Mouse (Mus musculus): ENCODE measurements around the gene Gm43738. TPM values are rescaled to one million over a fixed set of nuclear protein-coding genes. Genes with fewer than 3 reads are reported as not detected.
A peak's percentile ranks its signal among the peaks of the same experiment; 100 is the strongest.
"Not testable (repeated sequence)": the region's sequence is repeated elsewhere in the genome, so short reads cannot be mapped to it uniquely, and the experiment has no call there.

Gene Gm43738
- total RNA-seq, 2 experiments from 2014 or later, result not detected

GRCm38 (mm10) chr3:89102495-89103290, 1.8 kb upstream of the Gm43738 start:
- no peak for DNase-seq (ENCODE audit: low spot score in 2 of 2)

DNA sequence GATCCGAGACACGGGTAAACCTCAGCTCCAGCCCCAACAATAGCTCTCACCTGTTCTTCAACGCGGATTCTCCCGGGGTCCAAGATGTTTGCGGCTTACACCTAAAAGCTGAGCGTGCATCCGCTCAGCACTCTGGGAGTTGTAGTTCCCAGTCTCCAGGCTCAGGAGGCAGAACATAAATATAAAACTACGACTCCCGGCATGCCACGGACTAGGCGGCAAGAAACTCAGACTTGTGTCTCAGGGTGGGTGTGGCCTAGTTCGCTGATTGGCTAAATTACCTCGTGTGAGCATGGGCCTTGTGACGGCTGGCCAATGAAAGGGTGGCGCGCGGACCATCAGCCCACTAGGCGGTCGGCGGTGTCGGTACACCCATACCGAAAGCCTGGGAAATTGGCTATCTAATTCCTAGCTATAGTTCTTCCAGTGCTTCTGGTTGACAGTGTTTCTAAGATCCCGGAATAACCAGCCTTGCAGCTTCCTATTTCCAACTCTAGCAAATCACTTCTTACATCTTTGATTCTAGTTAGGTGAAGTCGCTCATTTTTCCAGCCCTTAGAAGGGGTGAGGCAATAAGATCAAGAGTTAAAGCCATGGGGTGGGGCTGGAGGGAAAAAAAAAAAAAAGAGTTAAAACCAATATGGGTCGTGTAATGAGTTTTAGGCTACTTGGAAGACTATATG, 1.1 kb upstream of the Gm43738 start, which contains the start of gene Fdps:
Gene Fdps, minus strand, starts transcription at position 148 of the 683 bp plus-strand sequence.
- DNase-seq (ENCODE audit: low spot score in 2 of 2), result peak; percentile 91 to 99

DNA sequence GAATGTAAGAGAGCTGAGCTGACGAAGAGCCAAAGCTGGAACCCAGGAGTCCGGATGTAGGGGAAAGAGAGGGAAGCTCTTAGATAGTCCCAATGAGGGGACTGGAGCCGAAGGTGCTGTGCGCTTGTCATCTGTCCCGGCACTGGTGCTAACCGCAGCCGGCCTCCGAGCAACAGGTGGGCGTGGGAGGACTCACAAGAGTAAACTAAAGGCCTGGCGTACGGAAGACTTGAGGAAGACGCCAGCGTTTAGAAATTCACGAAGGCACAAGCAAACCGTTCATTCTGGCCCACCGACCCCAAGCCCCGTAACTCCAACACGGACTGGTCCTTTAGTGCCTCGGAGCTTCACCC, 536 bp upstream of the Gm43738 start:
- peak in 1 of 2 experiments; percentile 57 for DNase-seq (ENCODE audit: low spot score in 2 of 2)

- DNase-seq (ENCODE audit: low spot score in 2 of 2), result no peak
These were observed 6.9 kb downstream of the Gm43738 start for GRCm38 (mm10) chr3:89094021-89094420.

DNA sequence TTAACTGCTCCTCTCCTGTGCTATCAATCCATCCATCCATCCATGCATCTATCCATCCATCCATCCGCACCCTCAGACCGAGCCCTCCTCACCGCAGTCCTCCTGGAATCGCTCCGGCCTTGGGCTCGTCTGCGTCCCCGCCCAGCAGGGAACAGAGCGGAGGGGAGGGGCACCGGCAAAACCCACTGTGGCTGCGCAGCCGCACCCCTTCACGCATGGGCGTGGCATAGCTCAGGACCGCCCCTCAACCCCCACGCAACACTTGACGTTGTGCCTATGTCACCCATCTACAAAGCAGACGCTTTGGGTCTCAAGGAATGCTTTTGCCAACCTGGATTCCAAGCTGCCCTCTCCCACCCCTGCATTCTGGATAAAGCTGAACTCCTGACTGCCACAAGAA, 7.7 kb downstream of the Gm43738 start, which contains the start of gene Rusc1:
Gene Rusc1, minus strand, starts transcription at position 137 of the 400 bp plus-strand sequence.
- peak; percentile 91 to 94 for DNase-seq (ENCODE audit: low spot score in 2 of 2)

- DNase-seq (ENCODE audit: low spot score in 2 of 2), result no peak
These were observed 8.3 kb downstream of the Gm43738 start for GRCm38 (mm10) chr3:89092509-89093090.

- DNase-seq (ENCODE audit: low spot score in 2 of 2), result no peak
These were observed 8.9 kb downstream of the Gm43738 start for GRCm38 (mm10) chr3:89091811-89092508.

DNA sequence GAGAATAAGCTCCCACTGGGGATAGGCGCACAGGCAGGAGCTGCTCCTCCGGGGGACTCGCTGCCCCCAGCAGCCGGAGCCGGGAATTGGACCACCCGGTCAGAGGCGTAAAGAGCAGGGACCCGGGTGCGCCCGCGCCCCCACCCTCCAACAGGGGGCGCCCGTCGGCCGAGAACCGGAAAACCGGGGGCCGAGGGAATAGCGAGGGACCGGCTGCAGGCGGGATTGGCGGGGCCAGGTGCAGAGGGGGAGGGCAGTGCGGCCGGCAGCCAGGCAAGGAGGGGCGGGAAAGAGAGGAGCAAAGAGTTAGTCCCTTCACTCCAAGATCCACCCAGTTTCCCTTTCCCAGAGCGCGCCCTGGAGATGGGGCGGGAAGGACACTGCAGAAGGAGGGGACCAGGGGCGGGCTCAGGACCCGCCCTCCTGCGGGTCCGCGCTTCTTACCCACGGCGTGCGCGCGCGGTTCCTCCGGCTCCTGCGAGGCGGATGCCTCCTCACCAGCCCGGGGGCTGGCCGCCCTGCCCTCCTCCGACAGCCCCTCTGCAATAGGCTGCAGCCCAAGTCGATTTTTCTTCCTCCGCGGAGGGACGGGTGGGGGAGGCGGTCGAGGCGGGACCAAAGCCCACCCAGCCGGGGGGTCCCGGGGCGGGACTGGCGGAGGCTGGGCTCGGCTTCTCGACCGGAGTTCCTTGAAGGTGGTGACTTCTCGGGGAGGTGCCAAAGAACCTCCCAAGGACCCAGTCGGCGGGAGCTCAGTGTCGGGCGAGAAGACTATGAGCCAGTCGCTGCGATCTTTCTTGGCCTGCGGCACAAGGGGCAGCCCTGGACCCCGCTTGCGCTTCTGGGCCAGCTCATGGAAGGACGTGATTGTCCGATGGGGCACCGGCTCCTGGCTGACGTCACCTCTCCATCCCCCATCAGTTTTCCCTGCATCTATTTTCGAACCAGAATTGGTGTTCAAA, 9.9 kb downstream of the Gm43738 start:
- peak; percentile 81 to 83 for DNase-seq (ENCODE audit: low spot score in 2 of 2)

- DNase-seq (ENCODE audit: low spot score in 2 of 2), result peak; percentile 82 to 86
These were observed 10.9 kb downstream of the Gm43738 start for GRCm38 (mm10) chr3:89089882-89090591.

DNA sequence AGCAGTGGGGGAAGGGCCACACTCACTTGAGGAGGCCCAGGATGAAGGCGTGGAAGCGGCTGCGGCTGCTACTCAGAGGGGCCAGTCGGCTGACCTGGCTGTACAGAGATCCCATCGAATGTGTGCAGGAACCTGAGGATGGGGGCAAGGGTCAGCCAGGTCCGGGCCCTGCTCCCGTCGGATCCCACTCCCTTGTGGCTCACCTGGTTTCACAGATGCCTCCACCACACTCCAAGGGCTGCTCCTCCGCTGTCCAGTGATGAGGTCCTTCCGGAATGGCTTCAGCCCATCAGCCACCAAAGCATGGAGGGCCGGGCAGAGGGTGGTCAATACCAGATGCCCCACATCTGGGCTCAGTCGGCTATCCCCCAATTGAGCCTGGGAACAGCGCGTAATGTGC, 11.9 kb downstream of the Gm43738 start:
- no peak for DNase-seq (ENCODE audit: low spot score in 2 of 2)

GRCm38 (mm10) chr3:89087338-89088110, 13.4 kb downstream of the Gm43738 start:
- peak; percentile 76 to 81 for DNase-seq (ENCODE audit: low spot score in 2 of 2)

DNA sequence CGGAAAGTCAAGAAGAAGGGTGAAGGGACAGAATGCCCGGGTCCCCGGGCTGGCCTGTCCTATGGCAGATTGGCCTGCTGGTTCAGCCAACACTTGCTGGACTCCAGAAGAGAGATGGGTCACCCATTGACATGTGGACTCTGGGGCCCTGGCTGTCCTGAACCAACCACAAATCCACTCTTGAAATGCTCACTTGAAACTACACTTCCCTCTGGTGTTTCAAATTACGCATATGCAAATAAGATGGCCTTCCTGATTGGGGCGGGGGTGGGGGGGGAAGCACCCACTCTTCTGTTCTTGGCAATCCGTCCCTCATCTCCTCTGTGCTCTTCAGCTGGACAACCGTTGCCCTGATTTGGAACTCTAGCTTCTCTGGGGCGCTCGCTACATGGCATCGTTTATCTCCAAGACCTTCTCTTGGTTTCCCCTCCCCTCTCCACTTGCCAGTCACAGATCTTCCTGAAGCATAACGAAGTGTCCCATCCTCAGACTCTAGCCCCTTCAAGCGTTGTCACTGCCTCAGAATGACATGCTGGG, 16.2 kb downstream of the Gm43738 start:
- DNase-seq (ENCODE audit: low spot score in 2 of 2), result no peak

DNA sequence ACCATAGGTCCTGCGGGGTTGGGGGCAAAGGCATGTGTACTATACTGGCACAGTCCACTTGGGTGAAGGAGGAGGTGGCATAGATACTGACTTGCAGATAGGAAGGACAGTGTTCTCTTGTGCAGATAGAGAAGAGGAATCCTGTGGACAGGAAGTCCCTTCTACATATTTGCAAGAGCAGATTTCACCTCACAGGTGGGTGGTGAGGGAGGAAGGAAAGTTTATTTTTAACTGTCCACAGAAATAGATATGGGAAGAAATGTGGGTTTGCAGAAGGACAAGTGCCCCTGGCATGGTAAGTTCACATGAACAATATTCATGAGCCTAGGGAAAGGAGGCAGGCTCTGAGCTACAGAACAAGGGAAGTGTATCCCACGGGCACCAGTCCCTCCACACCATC, 16.8 kb downstream of the Gm43738 start:
- no peak for DNase-seq (ENCODE audit: low spot score in 2 of 2)

DNA sequence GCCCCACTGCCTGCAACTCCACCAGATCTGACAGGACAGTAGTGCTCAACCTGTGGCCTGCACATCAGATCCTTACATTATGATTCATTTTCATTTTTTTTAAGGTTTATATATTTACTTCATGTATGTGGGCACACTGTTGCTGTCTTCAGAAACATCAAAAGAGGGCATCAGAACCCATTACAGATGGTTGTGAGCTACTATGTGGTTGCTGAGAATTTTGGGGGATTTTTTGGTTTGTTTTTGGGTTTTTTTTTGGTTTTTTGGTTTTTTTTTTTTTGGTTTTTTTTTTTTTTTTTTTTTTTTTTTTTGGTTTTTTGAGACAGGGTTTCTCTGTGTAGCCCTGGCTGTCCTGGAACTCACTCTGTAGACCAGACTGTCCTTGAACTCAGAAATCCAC, 18.6 kb downstream of the Gm43738 start:
- DNase-seq (ENCODE audit: low spot score in 2 of 2), result not testable (repeated sequence)

GRCm38 (mm10) chr3:89077383-89077782, 23.5 kb downstream of the Gm43738 start:
- no peak for DNase-seq (ENCODE audit: low spot score in 2 of 2)

DNA sequence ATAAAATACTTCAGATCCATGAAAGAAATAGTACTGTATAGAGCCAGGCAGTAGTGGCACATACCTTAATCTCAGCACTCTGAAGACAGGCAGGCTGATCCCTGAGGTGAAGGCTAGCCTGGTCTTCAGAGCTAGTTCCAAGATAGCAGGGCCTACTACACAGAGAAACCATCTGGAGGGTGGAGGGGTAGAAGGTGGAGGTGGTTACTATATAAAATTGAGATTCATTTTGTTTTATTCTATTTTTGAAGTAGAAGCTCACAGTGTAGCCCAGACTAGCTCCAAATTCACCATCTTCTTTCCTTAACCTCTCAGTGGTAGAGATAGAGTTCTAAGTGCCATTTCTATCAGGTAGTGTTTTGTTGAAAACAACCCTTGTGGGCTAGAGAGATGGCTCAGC, 33.6 kb downstream of the Gm43738 start:
- DNase-seq (ENCODE audit: low spot score in 2 of 2), result no peak

DNA sequence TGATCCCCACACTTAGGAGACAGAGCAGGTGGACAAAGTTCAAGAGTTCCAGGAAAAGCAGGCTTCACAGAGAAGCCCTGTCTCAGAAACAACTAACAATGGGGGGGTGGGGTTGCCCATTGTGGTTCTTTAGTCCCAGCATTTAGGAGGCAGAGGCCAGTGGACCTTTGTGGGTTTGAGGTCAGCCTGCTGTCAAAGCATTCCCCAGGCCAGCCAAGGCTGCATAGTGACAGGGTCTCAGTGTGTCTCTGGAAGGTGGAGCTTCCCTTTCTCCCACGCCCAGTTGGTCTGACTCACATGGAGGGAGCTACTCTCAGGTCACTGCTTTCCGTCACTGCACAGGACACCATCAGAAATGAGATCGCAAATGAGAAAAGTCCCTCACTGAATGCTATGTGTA, 39.2 kb downstream of the Gm43738 start:
- DNase-seq (ENCODE audit: low spot score in 2 of 2), result no peak

DNA sequence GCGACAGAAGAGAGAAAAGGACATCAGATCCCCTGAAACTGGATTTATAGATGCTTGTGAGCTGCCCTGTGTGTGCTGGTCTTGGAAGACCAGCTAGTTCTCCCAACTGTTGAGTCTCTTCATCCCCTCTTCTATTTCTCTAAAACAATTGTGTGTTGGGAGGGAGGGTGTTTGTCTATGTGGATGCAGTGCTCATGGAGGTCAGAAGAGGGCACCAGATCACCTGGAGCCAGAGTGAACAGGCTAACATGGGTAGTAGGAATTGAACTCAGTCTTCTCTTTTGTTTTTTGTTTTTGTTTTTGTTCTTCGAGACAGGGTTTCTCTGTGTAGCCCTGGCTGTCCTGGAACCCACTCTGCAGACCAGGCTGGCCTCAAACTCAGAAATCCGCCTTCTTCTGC, 42.1 kb downstream of the Gm43738 start:
- DNase-seq (ENCODE audit: low spot score in 2 of 2), result peak in 1 of 2 experiments; percentile 20

DNA sequence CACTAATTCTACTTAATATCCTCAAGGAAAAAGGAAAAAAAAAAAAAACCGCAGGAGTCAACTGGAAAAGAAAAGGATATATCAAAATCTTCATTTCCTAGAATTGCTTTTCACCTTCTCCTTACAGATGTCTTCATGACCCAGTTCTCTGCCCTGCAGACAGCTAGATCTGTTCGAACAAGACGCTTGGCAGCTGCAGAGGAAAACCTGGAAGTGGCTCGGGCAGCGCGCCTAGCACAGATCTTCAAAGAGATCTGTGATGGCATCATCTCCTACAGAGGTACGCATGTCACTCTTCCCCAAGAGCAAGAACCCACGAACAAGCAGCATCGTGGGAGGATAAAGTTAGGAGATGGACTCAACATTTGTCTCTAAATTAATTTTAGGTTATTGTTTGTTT, 42.5 kb downstream of the Gm43738 start:
- no peak for DNase-seq (ENCODE audit: low spot score in 2 of 2)
